Mouse (Mus musculus) urinary bladder, postnatal 10 days (tissue): ENCODE measurements around the gene Spata33.
"Not testable (repeated sequence)": the region's sequence is repeated elsewhere in the genome, so short reads cannot be mapped to it uniquely, and the experiment has no call there.

Experiments used
- DNase-seq: peaks from one replicate; pipeline ENCODE4 v3.0.0; 2022; ENCODE audit warnings: low spot score

Spata33 gene

DNA sequence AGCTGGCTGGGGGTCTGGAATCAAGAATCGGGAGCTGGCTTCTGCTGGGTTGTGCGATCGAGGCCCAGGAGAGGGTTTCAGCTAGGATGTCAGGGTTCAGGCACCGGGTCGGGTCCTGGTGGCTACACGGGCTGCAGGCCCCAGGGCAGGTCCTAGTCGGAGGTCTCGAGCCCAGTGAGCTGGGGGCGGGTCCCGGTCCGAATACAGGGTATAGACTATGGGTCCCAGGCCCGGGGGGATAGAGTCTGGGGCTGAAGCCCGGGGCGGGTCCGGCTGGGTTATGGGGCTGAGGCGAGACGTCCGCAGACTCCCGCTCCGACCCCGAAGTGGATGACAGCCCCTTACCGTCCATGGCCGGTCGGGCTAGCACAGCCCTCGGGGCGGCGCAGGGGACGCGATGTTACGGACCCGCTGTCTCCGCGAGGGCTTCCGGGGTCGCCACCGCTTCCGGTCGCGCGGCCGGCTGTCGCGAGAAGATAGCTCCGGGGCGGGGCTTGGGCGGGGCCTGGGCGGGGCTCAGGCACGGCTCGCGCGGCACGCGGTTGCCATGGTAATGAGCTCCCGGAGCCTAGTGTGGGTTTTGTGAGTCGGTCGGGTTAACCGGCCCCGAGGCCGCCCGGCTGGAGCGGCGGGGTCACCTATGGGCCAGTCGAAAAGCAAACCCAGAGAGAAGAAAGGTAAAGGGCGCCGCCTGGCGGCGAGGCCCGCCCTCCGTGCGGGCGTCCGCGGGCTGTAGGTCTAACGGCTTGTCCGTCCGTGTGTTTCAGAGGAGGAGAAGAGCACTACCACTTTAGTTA, at the start of gene Spata33, which contains the start of gene Chmp1a:
Spata33 (plus strand) TSS at position 512 of the 797 bp plus-strand sequence.
Chmp1a (minus strand) TSS at position 443 of the 797 bp plus-strand sequence.
- peak; percentile 71 for DNase-seq

DNA sequence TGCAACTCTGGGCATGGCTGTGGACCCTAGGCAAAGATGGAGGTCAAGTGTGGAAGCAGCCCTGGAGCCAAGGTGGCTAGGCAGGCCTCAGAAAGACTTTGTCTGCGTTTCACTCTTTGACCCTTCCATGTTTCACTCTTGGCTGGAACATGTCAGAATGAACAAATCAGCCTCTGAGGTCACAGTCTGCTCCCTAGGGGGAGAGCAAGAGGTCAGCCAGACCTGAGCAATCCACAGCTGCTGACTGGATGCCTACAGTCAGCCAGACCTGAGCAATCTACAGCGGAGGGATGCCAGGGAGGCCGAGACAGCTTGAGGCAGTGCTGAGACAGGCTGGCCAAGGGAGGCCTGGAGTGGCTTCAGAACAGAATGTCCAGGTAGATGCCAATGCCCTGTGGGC, 31.2 kb upstream of the Spata33 start:
- DNase-seq, result no peak

DNA sequence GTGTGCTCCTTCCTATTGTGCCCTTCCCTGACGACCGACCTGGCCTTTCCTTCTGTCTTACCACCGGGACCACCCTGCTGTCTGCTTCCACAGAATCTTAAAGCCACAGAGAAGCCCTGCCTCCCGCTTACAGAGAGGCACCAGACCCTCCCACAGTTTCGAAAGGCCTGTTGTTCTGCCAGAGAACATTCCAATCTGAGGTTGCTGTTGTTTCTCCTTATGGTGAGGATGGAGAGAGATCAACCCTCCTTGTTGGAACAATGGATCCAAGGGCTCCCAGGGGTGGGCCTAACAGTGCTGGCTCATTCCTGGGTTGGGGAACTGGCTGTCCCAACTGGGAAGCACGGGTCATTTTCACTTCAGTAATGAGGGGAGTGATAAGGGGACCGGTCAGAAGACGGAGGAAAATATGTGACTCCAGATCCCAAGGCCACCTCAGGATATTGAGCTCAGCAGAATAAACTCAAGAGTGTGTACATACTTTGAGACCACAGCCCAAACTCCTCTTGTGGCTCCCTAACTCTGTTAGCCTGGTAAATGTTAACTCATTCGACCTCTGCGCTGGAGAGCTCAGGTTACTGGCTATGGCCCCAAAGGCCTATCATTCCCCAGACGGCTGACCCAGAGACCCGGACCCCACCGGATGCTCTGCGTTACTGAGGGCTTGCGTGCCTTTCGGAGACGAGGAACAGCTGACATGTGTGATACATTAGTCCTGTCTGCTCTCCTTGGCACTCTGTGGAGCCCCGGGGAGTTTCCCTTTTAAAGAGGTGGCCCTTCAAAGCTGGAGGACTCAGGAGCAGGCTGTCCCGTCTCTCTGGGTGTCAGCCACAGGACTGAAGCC, 26.8 kb upstream of the Spata33 start, which contains the start of gene Dpep1:
Dpep1 (plus strand) TSS at position 677 of the 844 bp plus-strand sequence.
- no peak for DNase-seq

DNA sequence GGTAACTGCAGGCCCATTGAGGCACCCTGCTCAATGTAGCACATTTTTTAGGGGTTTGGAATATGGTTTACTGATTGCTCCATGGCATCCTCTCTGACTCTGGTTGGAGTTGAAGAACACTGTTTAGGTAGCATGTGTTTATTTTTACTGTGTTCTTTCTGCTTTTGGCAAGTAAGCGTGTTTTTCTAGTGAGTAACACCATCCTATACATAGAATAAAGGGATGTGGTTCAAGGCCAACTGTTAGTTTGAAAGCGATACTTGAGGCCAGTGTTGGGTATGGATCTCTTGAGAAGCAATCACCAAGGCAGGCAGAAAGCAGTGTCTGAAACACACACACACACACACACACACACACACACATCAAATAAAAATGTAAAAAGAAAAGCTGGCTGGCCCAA, 24.6 kb upstream of the Spata33 start:
- no peak for DNase-seq

DNA sequence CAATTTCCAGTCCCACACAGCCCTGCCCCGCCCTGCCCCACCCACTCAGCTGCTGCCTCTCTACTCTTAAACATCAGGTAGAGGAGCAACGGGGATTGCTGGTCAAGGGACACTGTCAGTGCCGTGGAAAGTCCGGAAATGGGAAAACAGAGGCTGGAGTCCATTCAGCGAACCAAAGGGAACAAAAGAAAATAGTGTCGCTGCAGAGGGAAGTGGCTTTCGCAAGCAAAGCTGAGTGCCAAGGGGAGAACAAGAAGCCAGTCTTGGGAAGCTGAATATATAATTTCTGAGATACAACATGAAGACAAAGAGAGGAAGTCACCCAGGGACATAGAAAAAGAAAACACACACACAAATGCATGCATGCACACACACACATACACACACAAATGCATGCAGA, 23.8 kb upstream of the Spata33 start:
- DNase-seq, result no peak

DNA sequence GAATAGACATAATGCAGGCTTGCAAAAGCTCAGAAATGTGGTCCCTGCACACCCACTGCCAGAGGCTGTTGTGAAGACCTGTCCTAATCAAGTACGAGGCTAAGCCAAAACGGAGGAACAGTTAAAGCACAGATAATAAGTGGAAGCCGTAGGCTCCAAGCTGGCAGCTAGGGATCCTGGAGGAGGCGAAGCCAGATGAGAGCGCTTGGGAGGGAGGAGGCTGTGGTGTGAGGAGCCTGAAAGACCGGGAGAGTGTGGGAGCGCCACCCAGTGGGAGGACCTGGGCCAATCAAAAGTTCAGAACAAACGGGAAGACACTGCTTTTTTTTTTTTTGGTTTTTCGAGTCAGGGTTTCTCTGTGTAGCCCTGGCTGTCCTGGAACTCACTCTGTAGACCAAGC, 22.0 kb upstream of the Spata33 start:
- DNase-seq, result peak; percentile 30

DNA sequence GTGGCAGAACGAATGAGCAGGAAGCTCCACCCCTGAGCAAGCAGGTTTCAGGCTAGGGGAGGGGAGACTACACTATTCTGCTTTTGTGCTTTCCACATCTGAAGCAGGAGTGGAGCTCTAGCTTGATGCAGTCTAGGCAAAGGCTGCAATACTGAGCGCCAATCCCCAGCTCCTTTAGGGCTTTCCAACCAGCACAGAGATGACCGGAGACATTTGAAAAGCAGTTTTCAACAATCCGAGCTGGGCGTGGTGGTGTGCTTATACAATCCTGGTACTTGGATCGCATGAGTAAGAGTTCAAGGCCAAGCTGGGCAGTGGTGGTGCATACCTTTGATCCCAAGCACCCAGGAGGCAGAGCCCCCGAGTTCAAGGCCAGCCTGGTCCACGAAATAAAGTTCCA, 20.7 kb upstream of the Spata33 start:
- DNase-seq, result no peak

DNA sequence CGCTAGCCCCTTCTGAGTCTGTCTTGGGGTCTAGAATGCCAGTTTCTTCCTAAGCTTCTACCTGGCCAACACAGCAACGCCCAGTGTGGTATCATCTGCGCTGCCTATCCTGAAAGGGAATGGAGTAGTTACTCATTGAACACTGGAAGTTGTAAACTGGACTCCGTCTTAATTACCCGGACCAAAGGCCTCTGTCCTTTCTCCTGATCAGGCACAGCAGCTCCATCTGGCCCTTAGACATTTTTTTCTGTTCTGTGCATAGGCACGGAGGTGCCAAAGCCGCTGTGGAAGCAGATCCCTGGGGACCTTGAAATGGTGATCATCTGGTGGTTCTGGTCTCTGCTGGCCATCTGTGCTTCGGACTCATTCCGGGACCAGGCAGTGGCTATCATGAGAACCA, 18.9 kb upstream of the Spata33 start:
- DNase-seq, result no peak

DNA sequence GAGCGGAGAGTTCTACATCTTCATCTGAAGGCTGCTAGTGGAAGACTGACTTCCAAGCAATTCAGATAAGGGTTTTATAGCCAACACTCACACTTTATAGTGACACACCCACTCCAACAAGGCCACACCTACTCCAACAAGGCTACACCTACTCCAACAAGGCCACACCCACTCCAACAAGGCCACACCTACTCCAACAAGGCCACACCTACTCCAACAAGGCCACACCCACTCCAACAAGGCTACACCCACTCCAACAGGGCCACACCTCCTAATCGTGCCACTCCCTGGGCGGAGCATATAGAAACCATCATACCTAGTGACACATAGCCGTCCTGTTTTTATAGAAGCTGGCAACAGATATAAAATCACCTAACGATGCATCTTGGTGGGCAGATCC, 15.6 kb upstream of the Spata33 start:
- not testable (repeated sequence) for DNase-seq

DNA sequence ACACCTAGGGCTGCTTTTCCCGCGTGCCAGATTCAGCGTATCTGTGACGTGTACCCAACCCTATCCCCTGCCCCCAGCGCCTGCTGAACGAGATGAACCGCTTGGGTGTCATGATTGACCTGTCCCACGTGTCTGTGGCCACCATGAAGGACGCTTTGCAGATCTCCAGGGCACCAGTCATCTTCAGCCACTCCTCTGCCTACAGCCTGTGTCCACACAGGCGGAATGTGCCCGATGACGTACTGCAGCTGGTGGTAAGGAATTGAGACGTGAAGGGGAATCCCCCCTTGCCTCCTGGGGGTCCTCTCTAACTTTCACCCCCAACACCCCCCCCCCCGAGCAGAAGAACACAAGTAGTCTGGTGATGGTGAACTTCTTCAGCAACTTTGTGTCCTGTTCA, 12.8 kb upstream of the Spata33 start:
- DNase-seq, result no peak

DNA sequence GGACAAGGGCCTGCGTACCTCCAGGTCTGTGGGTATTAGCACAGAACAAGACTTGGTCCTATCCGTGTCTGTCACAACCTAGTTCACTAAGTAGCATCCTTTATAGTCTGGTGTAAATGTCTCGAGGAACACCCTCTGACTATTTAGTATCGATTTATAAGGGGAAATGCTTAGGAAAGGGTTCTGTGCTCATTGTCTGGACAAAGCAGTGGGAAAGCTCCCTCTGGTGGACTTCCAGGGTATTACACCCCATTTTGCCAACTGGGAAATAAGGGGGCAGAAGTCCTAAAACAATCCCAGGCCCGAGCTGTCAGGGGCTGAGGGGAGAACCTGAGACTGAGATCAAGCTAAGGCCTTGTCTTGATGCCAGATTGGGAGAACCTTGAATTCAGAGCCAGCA, 10.3 kb upstream of the Spata33 start:
- peak; percentile 31 for DNase-seq

DNA sequence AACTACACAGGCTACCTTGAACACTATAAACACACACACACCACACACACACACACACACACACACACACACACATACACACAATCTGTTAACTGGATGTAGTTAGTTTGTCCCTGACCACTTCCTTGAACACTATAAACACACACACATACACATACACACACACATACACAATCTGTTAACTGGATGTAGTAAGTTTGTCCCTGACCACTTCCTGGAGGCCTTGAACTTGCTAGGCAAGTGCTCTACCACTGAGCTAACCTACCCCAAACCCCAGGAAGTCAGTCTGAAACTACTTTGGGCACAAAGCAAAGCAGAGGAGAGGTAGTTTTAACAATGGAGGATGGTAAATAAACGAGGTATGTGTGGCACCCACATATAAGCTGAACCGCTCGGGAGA, 9.1 kb upstream of the Spata33 start:
- DNase-seq, result no peak

DNA sequence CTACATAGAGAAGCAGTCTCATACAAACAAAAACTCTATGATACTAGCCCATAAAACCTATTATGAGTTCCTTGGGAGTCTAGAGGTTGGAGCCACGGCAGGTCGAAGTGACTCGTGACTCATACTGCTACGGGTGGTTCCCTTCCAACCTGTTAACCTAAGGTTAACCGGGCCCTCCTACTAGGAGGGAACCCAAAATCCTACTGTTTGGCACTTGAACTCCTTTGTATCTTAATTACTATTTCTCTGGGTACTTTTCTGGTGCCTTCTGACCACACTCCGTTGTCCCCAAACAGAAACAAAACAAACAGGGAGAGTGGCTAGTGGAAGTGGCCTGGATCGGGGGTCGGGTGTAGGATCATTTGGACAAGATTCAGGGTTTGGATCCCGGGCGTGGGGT, 756 bp upstream of the Spata33 start:
- no peak for DNase-seq

DNA sequence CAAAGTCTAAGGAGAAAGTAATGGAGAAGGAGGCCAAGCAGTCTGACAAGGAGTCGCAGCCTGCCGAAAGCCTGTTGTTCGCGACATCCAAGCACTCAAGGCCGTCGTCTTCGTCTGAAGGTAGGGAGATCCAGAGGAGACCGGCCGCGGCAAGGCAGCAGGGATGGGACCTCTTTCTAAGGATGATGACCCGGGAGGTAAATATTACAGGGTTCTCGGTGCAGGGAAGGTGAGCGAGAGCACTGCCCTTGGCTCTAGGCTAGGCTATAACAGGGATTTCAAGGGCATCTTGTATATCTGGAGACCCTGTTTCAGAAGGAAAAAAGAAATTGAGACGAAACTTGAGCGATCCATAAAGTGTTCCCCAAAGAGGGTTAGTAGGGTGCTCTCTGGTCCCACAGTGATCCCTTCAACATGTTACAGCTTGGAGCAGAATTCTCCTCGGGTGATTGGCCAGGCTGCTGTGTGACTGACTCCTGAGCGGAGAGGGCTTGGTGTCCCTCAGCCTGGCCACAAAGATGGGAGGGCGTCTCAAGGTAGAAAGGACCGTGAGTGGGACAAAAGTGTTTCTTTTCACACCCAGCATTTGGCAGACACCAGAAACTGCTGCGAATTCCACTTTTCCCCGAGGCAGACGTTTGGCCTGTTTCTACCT, 613 bp downstream of the Spata33 start:
- no peak for DNase-seq

DNA sequence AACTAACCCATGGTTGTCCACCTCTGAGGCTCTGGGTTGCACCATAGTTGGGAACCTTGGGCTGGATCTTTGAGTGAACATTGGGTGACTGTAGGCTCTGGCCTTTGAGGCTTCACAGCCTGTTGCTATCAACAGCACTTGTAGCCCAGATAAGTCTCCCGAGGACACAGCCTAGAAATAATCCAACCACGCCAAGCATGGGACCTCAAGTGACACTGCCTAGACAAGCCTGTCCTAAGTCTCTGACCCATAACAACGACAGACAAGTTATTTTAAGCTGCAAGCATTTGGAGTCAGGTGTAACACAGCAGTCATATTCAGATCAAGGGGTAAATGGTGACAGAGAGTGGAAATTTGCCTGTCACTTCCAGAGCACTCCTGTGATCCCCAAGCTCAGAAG, 2.8 kb downstream of the Spata33 start:
- no peak for DNase-seq

DNA sequence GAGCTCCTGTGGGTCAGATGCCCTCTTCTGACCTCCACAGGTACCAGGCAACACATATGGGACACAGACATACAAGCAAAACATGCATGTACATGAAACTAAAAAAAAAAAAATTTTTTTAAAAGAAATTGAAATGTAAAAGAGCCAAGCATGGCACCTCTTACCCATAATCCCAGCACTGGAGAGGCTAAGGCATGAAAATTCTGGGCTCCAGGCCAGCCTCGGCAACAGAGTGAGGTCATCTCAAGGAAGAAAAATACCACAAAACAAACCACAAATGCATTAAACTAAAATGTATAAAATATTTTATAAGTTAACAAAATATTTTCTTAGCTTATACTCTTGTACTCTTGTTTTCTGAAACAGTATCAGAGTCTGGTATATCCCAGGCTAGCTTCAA, 8.3 kb downstream of the Spata33 start:
- no peak for DNase-seq

DNA sequence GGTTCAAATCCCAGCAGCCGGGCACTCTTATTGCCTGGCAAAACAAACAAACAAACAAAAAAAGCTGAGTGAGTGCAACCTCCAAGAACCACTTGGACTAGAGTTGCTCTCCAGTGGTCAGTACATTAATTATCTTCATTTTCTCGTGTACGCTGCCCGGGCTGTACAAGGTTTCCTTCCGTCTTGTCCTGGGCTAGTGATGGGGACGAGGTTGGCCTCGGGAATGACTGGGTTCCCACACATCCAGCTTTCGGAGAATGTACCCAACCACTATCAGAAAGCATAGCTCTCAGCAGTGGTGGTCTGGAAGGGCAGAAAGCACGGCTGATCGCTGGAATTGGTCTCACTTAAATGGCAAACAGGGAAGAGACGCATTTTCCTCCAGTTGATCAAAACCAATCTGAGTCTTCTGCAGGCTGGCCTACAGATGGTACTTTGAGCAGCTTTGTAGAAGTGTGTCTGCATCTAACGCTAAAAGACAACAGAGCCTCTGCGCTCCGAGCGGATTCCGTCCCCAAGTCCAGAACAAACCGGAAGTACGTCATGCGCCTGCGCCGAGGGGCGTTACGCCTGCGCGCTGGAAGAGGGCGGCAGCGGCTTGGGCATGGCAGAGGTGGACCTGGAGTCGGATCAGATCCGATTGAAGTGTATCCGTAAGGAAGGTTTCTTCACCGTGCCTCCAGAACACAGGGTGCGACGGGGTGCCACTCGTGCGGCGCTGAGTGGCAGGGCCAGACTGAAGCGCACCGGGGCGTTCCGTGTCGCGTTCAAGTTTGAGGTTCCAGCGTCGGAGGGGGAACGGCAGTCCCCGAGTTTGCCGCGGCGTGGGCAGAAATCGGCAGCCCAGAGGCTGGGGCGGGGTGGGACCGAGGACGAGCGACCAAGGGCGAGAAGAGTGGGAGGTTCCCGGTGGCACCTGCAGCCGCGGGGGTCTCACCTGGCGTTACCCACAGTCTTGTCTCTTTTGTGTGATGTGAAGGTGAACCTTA, 11.9 kb downstream of the Spata33 start, which contains the start of gene Cdk10:
Cdk10 (plus strand) TSS at position 565 of the 989 bp plus-strand sequence.
- peak; percentile 79 for DNase-seq

DNA sequence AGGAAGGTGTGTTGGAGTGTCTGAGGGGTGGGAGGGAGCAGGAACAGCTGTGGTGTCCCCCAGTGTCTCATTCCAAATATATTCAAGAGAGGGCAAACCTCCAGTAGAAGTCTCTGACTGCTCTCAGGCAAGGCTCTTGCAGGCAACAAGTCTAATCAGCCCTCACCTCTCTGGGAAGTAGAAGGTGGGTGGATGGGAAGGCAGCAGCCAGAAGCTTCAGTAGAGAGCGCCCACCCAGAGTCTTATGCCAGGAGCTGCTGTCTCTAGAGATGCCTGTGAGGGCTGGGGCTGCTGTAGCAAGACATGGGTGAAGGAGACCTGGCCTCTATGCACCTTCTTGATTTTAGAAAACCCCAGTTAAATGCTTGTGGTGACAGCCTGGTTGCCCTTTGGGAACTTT, 15.8 kb downstream of the Spata33 start:
- no peak for DNase-seq

DNA sequence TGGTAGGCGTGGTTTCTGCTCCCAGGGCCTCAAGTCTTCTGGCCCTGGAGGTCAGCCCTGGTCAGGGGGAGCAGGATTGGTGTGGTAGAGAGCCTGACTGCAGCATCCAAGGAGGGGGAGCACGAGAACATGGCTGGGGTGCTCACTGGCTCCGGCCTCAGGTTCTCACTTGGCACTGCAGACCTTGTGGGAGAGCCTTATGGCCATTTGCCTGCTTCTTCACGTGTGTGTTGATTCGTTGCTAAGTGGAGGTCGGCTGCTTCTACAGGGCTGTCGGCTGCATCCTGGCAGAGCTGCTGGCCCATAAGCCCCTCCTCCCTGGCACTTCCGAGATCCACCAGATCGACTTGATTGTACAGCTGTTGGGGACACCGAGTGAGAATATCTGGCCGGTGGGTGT, 17.7 kb downstream of the Spata33 start:
- DNase-seq, result not testable (repeated sequence)

DNA sequence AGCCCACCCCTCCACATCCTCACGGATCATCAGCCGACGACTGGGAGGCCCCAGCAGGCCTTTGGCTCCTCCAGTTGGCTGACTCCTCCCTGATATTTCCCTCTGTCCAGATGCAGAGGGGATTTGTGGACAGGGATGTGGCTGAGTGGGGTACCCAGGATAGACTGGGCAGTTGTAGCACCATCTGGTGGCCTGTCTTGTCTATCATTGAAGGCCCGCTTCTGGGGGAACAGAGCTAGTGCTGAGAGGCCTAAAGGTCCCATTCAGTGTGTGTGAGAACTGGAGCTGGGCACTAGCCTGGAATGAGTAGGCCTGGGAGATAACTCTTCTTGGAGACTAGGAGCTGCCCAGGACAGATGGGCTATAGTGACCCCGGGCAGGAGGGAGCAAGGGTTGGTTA, 19.1 kb downstream of the Spata33 start:
- DNase-seq, result no peak

DNA sequence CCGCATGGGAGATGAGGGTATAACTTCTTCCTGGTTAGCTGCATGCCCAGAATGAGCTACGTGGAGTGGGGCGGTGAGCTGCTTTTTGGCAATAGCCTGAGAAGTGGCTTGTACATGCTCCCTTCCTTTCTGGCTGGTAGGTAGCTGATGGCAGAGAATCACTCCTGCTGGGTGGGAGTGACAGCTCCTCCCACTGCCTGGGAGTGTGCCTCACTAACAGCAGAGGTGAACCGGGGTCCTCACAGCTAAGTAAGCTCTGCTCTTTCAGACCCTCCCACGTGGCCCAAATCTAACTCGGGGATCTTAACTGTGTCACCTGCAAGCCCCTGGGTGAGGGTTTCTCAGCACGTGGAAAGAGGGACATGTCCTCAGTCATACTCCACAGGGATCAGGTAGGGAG, 19.9 kb downstream of the Spata33 start:
- no peak for DNase-seq
